Mouse (Mus musculus): Measurements from ENCODE around the gene Ift122. TPM values are rescaled to one million over a fixed set of nuclear protein-coding genes. Genes with fewer than 3 reads are reported as not detected.
"Not testable (repeated sequence)": the region's sequence is repeated elsewhere in the genome, so short reads cannot be mapped to it uniquely, and the experiment has no call there.

The Ift122 gene
- polyA plus RNA-seq, 1 experiment from 2014 or later: 36.9 TPM

- no peak overlapping the region for H3K4me2 ChIP-seq
- H3K4me3 ChIP-seq (replicated peaks): no peak overlapping the region
- H3K9me3 ChIP-seq (replicated peaks): no peaks in the 10 kb centered on the region
- WGBS: 86% methylated on average over 8 of the region's 8 CpGs
- H3K36me3 ChIP-seq: no peaks in the 10 kb centered on the region
- H3K4me1 ChIP-seq: peaks cover 7% of the 10 kb centered on the region
- ATAC-seq (replicated peaks; ENCODE audit: low FRiP score): no peak
- no peaks in the 10 kb centered on the region for H3K27me3 ChIP-seq
- H3K9ac ChIP-seq: no peak overlapping the region
- no peak overlapping the region for H3K27ac ChIP-seq
Observed at GRCm38 (mm10) chr6:115821216-115821993, 31.9 kb upstream of the Ift122 start.

GRCm38 (mm10) chr6:115823850-115824464 lies 29.3 kb upstream of the Ift122 start:
- not testable (repeated sequence) for H3K4me1 ChIP-seq; H3K9me3 ChIP-seq (replicated peaks); H3K9ac ChIP-seq; H3K36me3 ChIP-seq; H3K27me3 ChIP-seq
- ATAC-seq (replicated peaks; ENCODE audit: low FRiP score): peak; percentile 98
- WGBS: 2% methylated on average over 6 of the region's 11 CpGs
- Histone ChIP-seq H3K27ac (peak overlapping the region; percentile 75), H3K4me2 (peak overlapping the region; percentile 53), H3K4me3 (replicated peaks) (peak overlapping the region; percentile 31)

GRCm38 (mm10) chr6:115830779-115831601 lies 22.3 kb upstream of the Ift122 start:
- Histone ChIP-seq H3K4me1 (no peaks in the 10 kb centered on the region), H3K9me3 (replicated peaks) (no peaks in the 10 kb centered on the region), H3K9ac (no peak overlapping the region), H3K4me3 (replicated peaks) (no peak overlapping the region), H3K27ac (no peak overlapping the region), H3K27me3 (no peaks in the 10 kb centered on the region), H3K4me2 (no peak overlapping the region), H3K36me3 (peaks cover 6% of the 10 kb centered on the region; the same call in 1 of the 2 replicates)
- no peak for ATAC-seq (replicated peaks; ENCODE audit: low FRiP score)
- 90% methylated on average over 6 of the region's 6 CpGs for WGBS

GRCm38 (mm10) chr6:115832152-115832850 lies 21.0 kb upstream of the Ift122 start:
- no peak overlapping the region for H3K9ac ChIP-seq
- no peak overlapping the region for H3K4me2 ChIP-seq
- ATAC-seq (replicated peaks; ENCODE audit: low FRiP score): no peak
- no peaks in the 10 kb centered on the region for H3K9me3 ChIP-seq (replicated peaks)
- no peaks in the 10 kb centered on the region for H3K4me1 ChIP-seq
- peaks cover 6% of the 10 kb centered on the region; the same call in 1 of the 2 replicates for H3K36me3 ChIP-seq
- H3K27me3 ChIP-seq: no peaks in the 10 kb centered on the region
- no peak overlapping the region for H3K4me3 ChIP-seq (replicated peaks)
- H3K27ac ChIP-seq: no peak overlapping the region
- 87% methylated on average over 2 of the region's 2 CpGs for WGBS

- Histone ChIP-seq H3K4me2 (no peak overlapping the region), H3K27ac (no peak overlapping the region), H3K27me3 (no peaks in the 10 kb centered on the region), H3K9ac (no peak overlapping the region), H3K36me3 (peaks cover 6% of the 10 kb centered on the region; the same call in 1 of the 2 replicates), H3K4me1 (peaks cover 11% of the 10 kb centered on the region), H3K4me3 (replicated peaks) (no peak overlapping the region), H3K9me3 (replicated peaks) (no peaks in the 10 kb centered on the region)
- no peak for ATAC-seq (replicated peaks; ENCODE audit: low FRiP score)
Observed at GRCm38 (mm10) chr6:115833861-115834260, 19.4 kb upstream of the Ift122 start.

- H3K9me3 ChIP-seq (replicated peaks): no peaks in the 10 kb centered on the region
- H3K4me2 ChIP-seq: peak within 1 kb of the TSS; percentile 64
- H3K27ac ChIP-seq: peak within 1 kb of the TSS; percentile 66
- no peaks in the 10 kb centered on the region for H3K27me3 ChIP-seq
- peak; percentile 92 for ATAC-seq (replicated peaks; ENCODE audit: low FRiP score)
- H3K9ac ChIP-seq: no peak within 1 kb of the TSS
- peaks cover 21% of the 10 kb centered on the region for H3K36me3 ChIP-seq
- peak within 1 kb of the TSS; percentile 37 for H3K4me3 ChIP-seq (replicated peaks)
- WGBS: 1% methylated on average over 19 of the region's 19 CpGs
- peaks cover 11% of the 10 kb centered on the region for H3K4me1 ChIP-seq
Observed at GRCm38 (mm10) chr6:115838161-115838597, 15.1 kb upstream of the Ift122 start, which contains the start of gene Efcab12. Efcab12 (minus strand) TSS chr6:115838412.

GRCm38 (mm10) chr6:115838745-115839144 lies 14.5 kb upstream of the Ift122 start:
- ATAC-seq (replicated peaks; ENCODE audit: low FRiP score): peak; percentile 37
- H3K27ac ChIP-seq: peak overlapping the region; percentile 66
- H3K4me2 ChIP-seq: peak overlapping the region; percentile 64
- peaks cover 11% of the 10 kb centered on the region for H3K4me1 ChIP-seq
- no peaks in the 10 kb centered on the region for H3K9me3 ChIP-seq (replicated peaks)
- 59% methylated on average over 5 of the region's 5 CpGs for WGBS
- no peaks in the 10 kb centered on the region for H3K27me3 ChIP-seq
- H3K9ac ChIP-seq: no peak overlapping the region
- peak overlapping the region; percentile 37 for H3K4me3 ChIP-seq (replicated peaks)
- H3K36me3 ChIP-seq: peaks cover 27% of the 10 kb centered on the region

GRCm38 (mm10) chr6:115845006-115845405 lies 8.3 kb upstream of the Ift122 start:
- H3K9me3 ChIP-seq (replicated peaks): no peaks in the 10 kb centered on the region
- H3K36me3 ChIP-seq: peaks cover 70% of the 10 kb centered on the region
- H3K4me2 ChIP-seq: no peak overlapping the region
- no peak overlapping the region for H3K27ac ChIP-seq
- no peak for ATAC-seq (replicated peaks; ENCODE audit: low FRiP score)
- WGBS: 94% methylated on average over 4 of the region's 4 CpGs
- H3K9ac ChIP-seq: no peak overlapping the region
- H3K27me3 ChIP-seq: no peaks in the 10 kb centered on the region
- no peak overlapping the region for H3K4me3 ChIP-seq (replicated peaks)
- no peaks in the 10 kb centered on the region for H3K4me1 ChIP-seq

- H3K4me2 ChIP-seq: no peak overlapping the region
- H3K9me3 ChIP-seq (replicated peaks): no peaks in the 10 kb centered on the region
- ATAC-seq (replicated peaks; ENCODE audit: low FRiP score): 0 out of 2 replicates have a peak, but pooled peaks have one; percentile 33
- peaks cover 71% of the 10 kb centered on the region for H3K36me3 ChIP-seq
- WGBS: 43% methylated on average over 8 of the region's 8 CpGs
- peaks cover 2% of the 10 kb centered on the region; the same call in 1 of the 2 replicates for H3K4me1 ChIP-seq
- no peak overlapping the region for H3K4me3 ChIP-seq (replicated peaks)
- H3K27ac ChIP-seq: peak overlapping the region; percentile 22; the same call in 1 of the 2 replicates
- H3K9ac ChIP-seq: no peak overlapping the region
- H3K27me3 ChIP-seq: no peaks in the 10 kb centered on the region
Observed at GRCm38 (mm10) chr6:115846640-115847411, 6.4 kb upstream of the Ift122 start.

GRCm38 (mm10) chr6:115848598-115849304 lies 4.5 kb upstream of the Ift122 start:
- H3K9ac ChIP-seq: no peak overlapping the region
- H3K4me2 ChIP-seq: no peak overlapping the region
- H3K4me1 ChIP-seq: peaks cover 11% of the 10 kb centered on the region
- ATAC-seq (replicated peaks; ENCODE audit: low FRiP score): no peak
- H3K36me3 ChIP-seq: peaks cover 52% of the 10 kb centered on the region
- WGBS: 92% methylated on average over 10 of the region's 10 CpGs
- no peak overlapping the region for H3K27ac ChIP-seq
- H3K9me3 ChIP-seq (replicated peaks): no peaks in the 10 kb centered on the region
- H3K27me3 ChIP-seq: no peaks in the 10 kb centered on the region
- no peak overlapping the region for H3K4me3 ChIP-seq (replicated peaks)

Measured in kidney, embryonic 15.5 days (tissue).